Mouse (Mus musculus): ENCODE measurements around the gene Adgra1. TPM values are rescaled to one million over a fixed set of nuclear protein-coding genes. Genes with fewer than 3 reads are reported as not detected.

Gene Adgra1
- polyA plus RNA-seq, 1 experiment from 2014 or later = 27.5 TPM

GRCm38 (mm10) chr7:139896271-139896670 lies 62.3 kb downstream of the Adgra1 start:
- H3K4me1 ChIP-seq (replicated peaks) = peaks cover 24% of the 10 kb centered on the region
- no peak for ATAC-seq (ENCODE audit: low FRiP score)
- peaks cover 43% of the 10 kb centered on the region for H3K27me3 ChIP-seq
- no peaks in the 10 kb centered on the region for H3K36me3 ChIP-seq
- no peak overlapping the region for H3K4me3 ChIP-seq
- 75% methylated on average over 7 of the region's 7 CpGs for WGBS
- no peak overlapping the region for H3K27ac ChIP-seq
- peak overlapping the region; percentile 82; the same call in 1 of the 2 replicates for H3K9ac ChIP-seq
- H3K4me2 ChIP-seq = peak overlapping the region; percentile 86
- no peaks in the 10 kb centered on the region for H3K9me3 ChIP-seq

- Histone ChIP-seq H3K27ac (no peak overlapping the region), H3K4me2 (no peak overlapping the region)
- 91% methylated on average over 7 of the region's 7 CpGs for WGBS
Measured at GRCm38 (mm10) chr7:139896796-139897195, 62.8 kb downstream of the Adgra1 start.

GRCm38 (mm10) chr7:139898606-139899005 lies 64.6 kb downstream of the Adgra1 start:
- ATAC-seq (ENCODE audit: low FRiP score) = no peak
- H3K27me3 ChIP-seq = peaks cover 28% of the 10 kb centered on the region
- 79% methylated on average over 2 of the region's 2 CpGs for WGBS

More at GRCm38 (mm10) chr7:139896796-139897195, 62.8 kb downstream of the Adgra1 start:
- no peaks in the 10 kb centered on the region for H3K9me3 ChIP-seq
- no peaks in the 10 kb centered on the region for H3K36me3 ChIP-seq
- no peak overlapping the region for H3K4me3 ChIP-seq
- ATAC-seq (ENCODE audit: low FRiP score) = no peak
- no peak overlapping the region for H3K9ac ChIP-seq
- peaks cover 24% of the 10 kb centered on the region for H3K4me1 ChIP-seq (replicated peaks)
- H3K27me3 ChIP-seq = peaks cover 43% of the 10 kb centered on the region

GRCm38 (mm10) chr7:139899505-139899904 lies 65.5 kb downstream of the Adgra1 start:
- 85% methylated on average over 7 of the region's 7 CpGs for WGBS
- Histone ChIP-seq H3K27me3 (peaks cover 19% of the 10 kb centered on the region), H3K36me3 (peaks cover 11% of the 10 kb centered on the region), H3K9me3 (no peaks in the 10 kb centered on the region), H3K27ac (no peak overlapping the region), H3K4me2 (no peak overlapping the region), H3K4me3 (no peak overlapping the region), H3K9ac (no peak overlapping the region), H3K4me1 (replicated peaks) (peaks cover 19% of the 10 kb centered on the region)
- ATAC-seq (ENCODE audit: low FRiP score) = no peak

More at GRCm38 (mm10) chr7:139898606-139899005, 64.6 kb downstream of the Adgra1 start:
- Histone ChIP-seq H3K27ac (no peak overlapping the region), H3K4me3 (no peak overlapping the region), H3K4me1 (replicated peaks) (peaks cover 24% of the 10 kb centered on the region), H3K9me3 (no peaks in the 10 kb centered on the region), H3K9ac (no peak overlapping the region), H3K36me3 (peaks cover 11% of the 10 kb centered on the region), H3K4me2 (no peak overlapping the region)

GRCm38 (mm10) chr7:139900456-139900855 lies 66.5 kb downstream of the Adgra1 start:
- no peak for ATAC-seq (ENCODE audit: low FRiP score)
- H3K27me3 ChIP-seq = peaks cover 10% of the 10 kb centered on the region
- peaks cover 17% of the 10 kb centered on the region for H3K4me1 ChIP-seq (replicated peaks)
- 99% methylated on average over 7 of the region's 7 CpGs for WGBS
- no peaks in the 10 kb centered on the region for H3K9me3 ChIP-seq
- H3K4me3 ChIP-seq = no peak overlapping the region
- H3K36me3 ChIP-seq = peaks cover 11% of the 10 kb centered on the region
- H3K9ac ChIP-seq = no peak overlapping the region
- H3K27ac ChIP-seq = no peak overlapping the region
- H3K4me2 ChIP-seq = no peak overlapping the region

GRCm38 (mm10) chr7:139900896-139901295 lies 66.9 kb downstream of the Adgra1 start:
- Histone ChIP-seq H3K27me3 (peaks cover 5% of the 10 kb centered on the region), H3K36me3 (peaks cover 11% of the 10 kb centered on the region), H3K4me1 (replicated peaks) (peaks cover 17% of the 10 kb centered on the region), H3K4me3 (no peak overlapping the region), H3K27ac (no peak overlapping the region), H3K9me3 (no peaks in the 10 kb centered on the region), H3K9ac (no peak overlapping the region), H3K4me2 (no peak overlapping the region)
- WGBS = 91% methylated on average over 6 of the region's 6 CpGs
- no peak for ATAC-seq (ENCODE audit: low FRiP score)

- no peak overlapping the region for H3K27ac ChIP-seq
- ATAC-seq (ENCODE audit: low FRiP score) = no peak
- 28% methylated on average over 1 of the region's 1 CpGs for WGBS
- H3K9ac ChIP-seq = no peak overlapping the region
- no peaks in the 10 kb centered on the region for H3K9me3 ChIP-seq
- no peak overlapping the region for H3K4me3 ChIP-seq
- H3K4me2 ChIP-seq = no peak overlapping the region
- H3K36me3 ChIP-seq = peaks cover 11% of the 10 kb centered on the region
- no peaks in the 10 kb centered on the region for H3K27me3 ChIP-seq
- H3K4me1 ChIP-seq (replicated peaks) = peaks cover 13% of the 10 kb centered on the region
Measured at GRCm38 (mm10) chr7:139901981-139902380, 68.0 kb downstream of the Adgra1 start.

- Histone ChIP-seq H3K9ac (0 out of 2 replicates have a peak overlapping the region, but pooled peaks have one; percentile 6), H3K4me3 (no peak overlapping the region), H3K4me2 (peak overlapping the region; percentile 32), H3K9me3 (no peaks in the 10 kb centered on the region), H3K27me3 (no peaks in the 10 kb centered on the region), H3K4me1 (replicated peaks) (peaks cover 35% of the 10 kb centered on the region), H3K27ac (peak overlapping the region; percentile 65; the same call in 1 of the 2 replicates), H3K36me3 (peaks cover 11% of the 10 kb centered on the region)
- 14% methylated on average over 6 of the region's 6 CpGs for WGBS
- ATAC-seq (ENCODE audit: low FRiP score) = no peak
Measured at GRCm38 (mm10) chr7:139905261-139905660, 71.3 kb downstream of the Adgra1 start.

- no peaks in the 10 kb centered on the region for H3K9me3 ChIP-seq
- 0 out of 2 replicates have a peak overlapping the region, but pooled peaks have one; percentile 6 for H3K9ac ChIP-seq
- H3K4me3 ChIP-seq = no peak overlapping the region
- no peaks in the 10 kb centered on the region for H3K27me3 ChIP-seq
- WGBS = 1% methylated on average over 6 of the region's 6 CpGs
- ATAC-seq (ENCODE audit: low FRiP score) = peak; percentile 7; the same call in 1 of the 2 replicates
- H3K4me1 ChIP-seq (replicated peaks) = peaks cover 39% of the 10 kb centered on the region
- peaks cover 11% of the 10 kb centered on the region for H3K36me3 ChIP-seq
- H3K27ac ChIP-seq = peak overlapping the region; percentile 65; the same call in 1 of the 2 replicates
- H3K4me2 ChIP-seq = peak overlapping the region; percentile 32
Measured at GRCm38 (mm10) chr7:139905661-139906060, 71.7 kb downstream of the Adgra1 start.

- H3K4me3 ChIP-seq = no peak overlapping the region
- H3K4me2 ChIP-seq = no peak overlapping the region
- 65% methylated on average over 5 of the region's 5 CpGs for WGBS
- peaks cover under 1% of the 10 kb centered on the region for H3K36me3 ChIP-seq
- no peaks in the 10 kb centered on the region for H3K9me3 ChIP-seq
- H3K27ac ChIP-seq = 0 out of 2 replicates have a peak overlapping the region, but pooled peaks have one; percentile 30
- no peak overlapping the region for H3K9ac ChIP-seq
- H3K4me1 ChIP-seq (replicated peaks) = peaks cover 40% of the 10 kb centered on the region
- no peak for ATAC-seq (ENCODE audit: low FRiP score)
- H3K27me3 ChIP-seq = peaks cover 21% of the 10 kb centered on the region
Measured at GRCm38 (mm10) chr7:139908176-139908575, 74.2 kb downstream of the Adgra1 start.

- Histone ChIP-seq H3K9me3 (no peaks in the 10 kb centered on the region), H3K4me3 (no peak overlapping the region), H3K4me2 (no peak overlapping the region), H3K36me3 (no peaks in the 10 kb centered on the region), H3K9ac (peak overlapping the region; percentile 3; the same call in 1 of the 2 replicates), H3K27me3 (peaks cover 34% of the 10 kb centered on the region), H3K4me1 (replicated peaks) (peaks cover 46% of the 10 kb centered on the region), H3K27ac (peak overlapping the region; percentile 5; the same call in 1 of the 2 replicates)
- no peak for ATAC-seq (ENCODE audit: low FRiP score)
- WGBS = 34% methylated on average over 6 of the region's 6 CpGs
Measured at GRCm38 (mm10) chr7:139909469-139909868, 75.5 kb downstream of the Adgra1 start.

GRCm38 (mm10) chr7:139910204-139910835 lies 76.3 kb downstream of the Adgra1 start:
- WGBS = 59% methylated on average over 11 of the region's 11 CpGs
- H3K9ac ChIP-seq = 0 out of 2 replicates have a peak overlapping the region, but pooled peaks have one; percentile 3
- no peak overlapping the region for H3K4me2 ChIP-seq
- H3K27ac ChIP-seq = no peak overlapping the region
- peaks cover 42% of the 10 kb centered on the region for H3K27me3 ChIP-seq
- H3K4me1 ChIP-seq (replicated peaks) = peaks cover 43% of the 10 kb centered on the region
- no peak for ATAC-seq (ENCODE audit: low FRiP score)
- no peaks in the 10 kb centered on the region for H3K36me3 ChIP-seq
- H3K4me3 ChIP-seq = no peak overlapping the region
- H3K9me3 ChIP-seq = no peaks in the 10 kb centered on the region

Data from hindbrain, embryonic 13.5 days (tissue).